Mouse (Mus musculus) stomach, postnatal 0 days (tissue): ENCODE results near the gene Clic4. TPM values are rescaled to one million over a fixed set of nuclear protein-coding genes. Genes with fewer than 3 reads are reported as not detected.

Source experiments
- ATAC-seq: fragments of 200-750 bp; cut with Nextera tagmentation; 2 replicates; pipeline ENCODE4 v1.8.0; 2017; ENCODE audit not compliant: low FRiP score, low TSS enrichment
- DNase-seq: peaks from one replicate; pipeline ENCODE4 v3.0.0-alpha.2; 2016; ENCODE audit warnings: low spot score
- H3K27ac ChIP-seq: fragments of 300-500 bp; sonication (generic); replicated peaks from 2 replicates; pipeline ENCODE4 v1.5.1; 2014; ENCODE audit warnings: mild to moderate bottlenecking, control low read depth
- H3K27me3 ChIP-seq: fragments of 300-500 bp; sonication (generic); 2 replicates; pipeline ENCODE4 v1.6.1; 2014; ENCODE audit warnings: low read length; ENCODE audit not compliant: control insufficient read depth, insufficient read depth
- H3K36me3 ChIP-seq: fragments of 300-500 bp; sonication (generic); 2 replicates; pipeline ENCODE4 v1.6.1; 2014; ENCODE audit warnings: low read length, mixed read lengths; ENCODE audit not compliant: control insufficient read depth, insufficient read depth
- H3K4me1 ChIP-seq: fragments of 300-500 bp; sonication (generic); replicated peaks from 2 replicates; pipeline ENCODE4 v1.6.1; 2014; ENCODE audit warnings: antibody characterized with exemption; ENCODE audit not compliant: control insufficient read depth, insufficient read depth
- H3K4me2 ChIP-seq: fragments of 300-500 bp; sonication (generic); replicated peaks from 2 replicates; pipeline ENCODE4 v1.6.1; 2014; ENCODE audit warnings: low read depth, mild to moderate bottlenecking, control low read depth, moderate library complexity
- H3K4me3 ChIP-seq: fragments of 300-500 bp; sonication (generic); 2 replicates; pipeline ENCODE4 v1.5.1; 2014; ENCODE audit warnings: low read depth, low read length, control low read depth
- H3K9ac ChIP-seq: fragments of 300-500 bp; sonication (generic); 2 replicates; pipeline ENCODE4 v1.6.1; 2014; ENCODE audit warnings: mild to moderate bottlenecking, low read length, control low read depth, mixed read lengths
- H3K9me3 ChIP-seq: fragments of 300-500 bp; sonication (generic); 2 replicates; pipeline ENCODE4 v1.6.1; 2016; ENCODE audit warnings: low read length; ENCODE audit not compliant: control insufficient read depth
- CTCF ChIP-seq: IDR thresholded peaks from 2 replicates; pipeline ENCODE4 v1.5.1; 2016; ENCODE audit warnings: antibody characterized with exemption, low read depth, mild to moderate bottlenecking, moderate library complexity
- EP300 ChIP-seq: optimal IDR thresholded peaks from 2 replicates; pipeline ENCODE3; 2016; ENCODE audit warnings: antibody characterized with exemption
- WGBS: fragments of 180-500 bp; shearing (Covaris S2); extraction: QIAGEN DNeasy Blood & Tissue Kit; methylation state at CpG from one replicate; pipeline ENCODE4 v1.1.7; 2014; 5-methylcytosine and 5-hydroxymethylcytosine counted together
- polyA plus RNA-seq: library from polyadenylated mRNA; unstranded; fragments of >200 nt; fragmentation: Nextera tagmentation; extraction: Ambion mirVana; gene quantifications from 2 replicates; pipeline ENCODE4 v1.2.1, GENCODE M21; 2015

Clic4 gene
- polyA plus RNA-seq, 1 experiment from 2014 or later: 73.6 TPM

DNA sequence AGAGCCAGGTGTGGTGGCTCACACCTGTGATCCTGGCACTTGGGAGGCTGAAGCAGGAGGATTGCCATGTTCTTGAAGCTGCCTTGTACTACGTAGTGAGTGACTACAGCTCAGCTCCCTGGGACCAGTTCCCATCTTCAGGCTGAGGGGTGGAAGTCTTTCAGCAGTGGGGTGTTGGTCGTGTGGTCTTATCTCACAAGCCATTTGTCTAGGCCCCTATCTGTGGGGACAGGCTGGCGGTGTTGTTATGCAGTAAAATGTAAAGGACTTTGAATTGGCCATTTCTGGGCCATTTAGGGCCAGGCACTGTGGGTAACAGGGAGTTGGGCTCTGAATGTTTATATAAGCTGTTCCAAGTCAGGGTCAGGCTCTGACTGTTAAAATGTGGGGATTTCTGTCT, 15.4 kb upstream of the Clic4 start:
- no peak overlapping the region for H3K9ac ChIP-seq
- ATAC-seq: no peak
- no peak for DNase-seq
- H3K9me3 ChIP-seq: no peaks in the 10 kb centered on the region
- H3K27me3 ChIP-seq: no peaks in the 10 kb centered on the region
- no peak for TF ChIP-seq CTCF
- TF ChIP-seq EP300: no peak
- no peak overlapping the region for H3K4me2 ChIP-seq
- peak overlapping the region; percentile 89 for H3K27ac ChIP-seq
- no peak overlapping the region for H3K4me3 ChIP-seq
- peaks cover 11% of the 10 kb centered on the region for H3K4me1 ChIP-seq
- H3K36me3 ChIP-seq: no peaks in the 10 kb centered on the region
- 54% methylated on average over 3 of the region's 3 CpGs for WGBS

DNA sequence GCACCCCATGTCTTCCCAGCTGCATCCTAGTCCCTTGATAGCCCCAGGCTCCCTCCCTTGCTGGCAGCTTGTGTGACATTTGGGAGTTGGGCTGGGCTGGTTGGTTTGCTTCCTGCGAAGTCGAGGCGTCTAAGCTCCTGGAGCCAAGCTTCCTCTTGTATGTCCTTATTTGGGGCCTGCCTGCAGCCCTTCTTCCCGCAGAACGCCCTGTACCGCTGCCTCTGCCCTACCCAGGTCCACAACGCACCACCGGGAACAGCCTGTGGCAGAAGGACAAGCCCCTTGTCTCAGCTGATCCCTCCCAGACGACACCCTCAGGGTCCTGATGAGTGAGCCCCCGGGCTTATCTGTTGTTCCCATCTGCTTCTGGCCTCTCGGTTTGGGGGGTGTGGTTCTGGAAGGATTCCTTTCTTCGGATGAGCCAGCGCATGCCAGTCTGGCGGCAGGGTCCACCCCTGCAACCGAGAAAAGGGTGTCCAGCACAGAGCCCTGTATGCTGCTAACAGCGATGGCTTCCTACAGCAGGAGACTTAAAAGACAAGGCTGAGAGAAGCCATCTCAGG, 14.3 kb upstream of the Clic4 start:
- Histone ChIP-seq H3K27ac (peak overlapping the region; percentile 89), H3K9ac (peak overlapping the region; percentile 50), H3K9me3 (no peaks in the 10 kb centered on the region), H3K4me3 (peak overlapping the region; percentile 8; the same call in 1 of the 2 replicates), H3K4me2 (peak overlapping the region; percentile 30), H3K4me1 (peaks cover 11% of the 10 kb centered on the region; the same call in 1 of the 2 replicates), H3K36me3 (no peaks in the 10 kb centered on the region), H3K27me3 (no peaks in the 10 kb centered on the region)
- ATAC-seq: peak; percentile 77
- WGBS: 9% methylated on average over 16 of the region's 16 CpGs
- TF ChIP-seq CTCF (no peak), EP300 (peak; percentile 37)
- peak; percentile 70 for DNase-seq

DNA sequence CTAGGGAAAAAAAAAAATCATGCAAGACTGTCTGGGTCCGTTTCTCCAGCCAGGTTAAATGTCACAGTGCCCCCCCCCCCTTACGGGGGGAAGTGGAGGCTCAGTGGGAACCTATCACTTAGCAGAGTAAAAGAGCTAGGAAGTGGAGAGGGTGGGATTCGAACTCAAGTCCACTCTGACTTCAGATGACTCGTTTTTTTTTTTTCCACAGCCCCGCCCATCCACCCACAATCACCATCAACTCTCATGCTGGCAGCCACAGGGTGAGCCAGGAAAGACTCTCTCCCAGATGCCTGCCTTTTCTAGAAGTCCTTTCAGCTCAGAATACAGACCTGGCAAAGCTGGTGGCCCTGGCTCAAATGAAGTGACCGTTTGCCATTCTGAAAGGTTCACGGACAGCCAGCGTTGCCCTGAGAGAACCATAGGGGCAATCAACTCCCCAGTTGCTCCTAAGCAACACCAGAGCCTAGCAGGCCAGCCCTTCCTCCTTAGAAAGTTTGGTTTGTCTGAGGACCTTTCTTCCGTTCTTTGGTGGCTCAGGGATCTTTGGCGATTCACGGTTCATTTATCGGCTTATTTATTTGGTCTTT, 13.5 kb upstream of the Clic4 start:
- peaks cover 11% of the 10 kb centered on the region; the same call in 1 of the 2 replicates for H3K4me1 ChIP-seq
- peak overlapping the region; percentile 50; the same call in 1 of the 2 replicates for H3K9ac ChIP-seq
- ATAC-seq (no peak), DNase-seq (no peak)
- TF ChIP-seq EP300: no peak
- no peak for TF ChIP-seq CTCF
- no peaks in the 10 kb centered on the region for H3K27me3 ChIP-seq
- 63% methylated on average over 12 of the region's 12 CpGs for WGBS
- peak overlapping the region; percentile 30; the same call in 1 of the 2 replicates for H3K4me2 ChIP-seq
- no peaks in the 10 kb centered on the region for H3K36me3 ChIP-seq
- no peak overlapping the region for H3K4me3 ChIP-seq
- H3K27ac ChIP-seq: peak overlapping the region; percentile 89
- H3K9me3 ChIP-seq: no peaks in the 10 kb centered on the region

DNA sequence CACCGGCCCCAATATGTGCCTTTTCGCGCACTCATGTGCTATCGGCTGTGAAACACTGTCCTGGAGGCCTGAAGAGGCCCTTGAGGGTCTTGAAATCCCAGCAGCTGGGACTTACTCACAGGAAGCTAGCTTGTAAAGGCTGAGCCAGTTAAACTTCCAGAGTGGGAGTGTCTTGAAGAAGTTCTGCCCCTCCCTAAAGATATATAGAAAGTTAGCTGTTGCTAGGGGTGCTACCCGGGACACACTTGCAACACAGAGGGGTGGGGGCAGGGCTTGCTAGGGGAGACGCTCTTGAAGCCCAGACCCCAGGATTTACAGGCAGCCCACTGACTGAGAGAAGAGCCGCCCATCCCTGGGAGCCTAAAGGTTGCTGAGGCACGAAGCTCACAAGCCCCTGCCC, 12.8 kb upstream of the Clic4 start:
- DNase-seq (peak; percentile 62), ATAC-seq (peak; percentile 67)
- H3K4me2 ChIP-seq: no peak overlapping the region
- peak overlapping the region; percentile 89; the same call in 1 of the 2 replicates for H3K27ac ChIP-seq
- WGBS: 49% methylated on average over 8 of the region's 8 CpGs
- H3K9me3 ChIP-seq: no peaks in the 10 kb centered on the region
- peaks cover 11% of the 10 kb centered on the region; the same call in 1 of the 2 replicates for H3K4me1 ChIP-seq
- TF ChIP-seq EP300 (no peak), CTCF (no peak)
- H3K36me3 ChIP-seq: no peaks in the 10 kb centered on the region
- no peaks in the 10 kb centered on the region for H3K27me3 ChIP-seq
- no peak overlapping the region for H3K9ac ChIP-seq
- no peak overlapping the region for H3K4me3 ChIP-seq

DNA sequence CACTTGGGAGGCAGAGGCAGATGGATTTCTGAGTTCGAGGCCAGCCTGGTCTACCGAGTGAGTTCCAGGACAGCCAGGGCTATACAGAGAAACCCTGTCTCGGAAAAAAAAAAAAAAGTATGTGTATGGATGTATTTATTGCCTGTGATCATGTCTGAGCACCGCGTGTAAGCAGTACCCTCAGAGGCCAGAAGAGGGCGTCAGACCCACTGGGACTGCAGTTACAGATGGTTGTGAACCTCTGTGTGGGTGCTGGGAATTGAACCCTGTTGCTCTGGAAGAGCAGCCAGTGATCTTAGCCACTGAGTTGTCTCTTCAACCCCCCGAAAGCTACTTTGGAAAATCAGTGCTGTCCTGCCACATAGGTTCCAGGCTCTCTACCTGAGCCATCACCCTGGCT, 11.3 kb upstream of the Clic4 start:
- WGBS: 92% methylated on average over 7 of the region's 7 CpGs
- H3K27ac ChIP-seq: no peak overlapping the region
- no peak overlapping the region for H3K9ac ChIP-seq
- no peaks in the 10 kb centered on the region for H3K9me3 ChIP-seq
- H3K4me1 ChIP-seq: peaks cover 11% of the 10 kb centered on the region; the same call in 1 of the 2 replicates
- H3K27me3 ChIP-seq: no peaks in the 10 kb centered on the region
- H3K36me3 ChIP-seq: no peaks in the 10 kb centered on the region
- H3K4me3 ChIP-seq: no peak overlapping the region
- TF ChIP-seq CTCF: peak; percentile 41
- no peak for TF ChIP-seq EP300
- DNase-seq: no peak
- no peak for ATAC-seq
- H3K4me2 ChIP-seq: no peak overlapping the region

DNA sequence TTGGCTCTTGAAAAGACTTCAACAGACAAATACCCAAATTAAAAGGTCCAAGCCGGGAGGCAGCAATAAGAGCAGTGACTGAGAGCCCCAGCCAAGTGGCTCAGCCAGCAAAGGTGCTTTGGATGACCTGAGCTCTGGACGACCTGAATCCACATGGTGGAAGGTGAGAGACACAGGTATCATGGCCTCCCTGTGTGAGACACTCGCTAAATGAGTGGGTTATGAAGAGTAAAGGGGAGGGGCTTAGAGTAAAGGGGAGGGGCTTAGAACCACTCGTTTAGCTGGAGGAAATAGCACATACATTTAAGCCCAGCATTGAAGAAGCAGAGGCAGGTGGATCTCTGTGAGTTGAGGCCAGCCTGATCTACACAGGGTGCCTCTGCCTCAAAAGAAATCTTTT, 10.8 kb upstream of the Clic4 start:
- H3K4me1 ChIP-seq: peaks cover 11% of the 10 kb centered on the region; the same call in 1 of the 2 replicates
- H3K27ac ChIP-seq: no peak overlapping the region
- DNase-seq (no peak), ATAC-seq (no peak)
- H3K9me3 ChIP-seq: no peaks in the 10 kb centered on the region
- TF ChIP-seq EP300: no peak
- no peak for TF ChIP-seq CTCF
- H3K4me3 ChIP-seq: no peak overlapping the region
- no peaks in the 10 kb centered on the region for H3K36me3 ChIP-seq
- H3K27me3 ChIP-seq: no peaks in the 10 kb centered on the region
- H3K9ac ChIP-seq: no peak overlapping the region
- WGBS: 59% methylated on average over 4 of the region's 4 CpGs
- H3K4me2 ChIP-seq: no peak overlapping the region
